Mouse (Mus musculus): ENCODE results near the gene Atp5k. TPM values are rescaled to one million over a fixed set of nuclear protein-coding genes. Genes with fewer than 3 reads are reported as not detected.

Atp5k gene
- polyA plus RNA-seq, 1 experiment, result 222 TPM

DNA sequence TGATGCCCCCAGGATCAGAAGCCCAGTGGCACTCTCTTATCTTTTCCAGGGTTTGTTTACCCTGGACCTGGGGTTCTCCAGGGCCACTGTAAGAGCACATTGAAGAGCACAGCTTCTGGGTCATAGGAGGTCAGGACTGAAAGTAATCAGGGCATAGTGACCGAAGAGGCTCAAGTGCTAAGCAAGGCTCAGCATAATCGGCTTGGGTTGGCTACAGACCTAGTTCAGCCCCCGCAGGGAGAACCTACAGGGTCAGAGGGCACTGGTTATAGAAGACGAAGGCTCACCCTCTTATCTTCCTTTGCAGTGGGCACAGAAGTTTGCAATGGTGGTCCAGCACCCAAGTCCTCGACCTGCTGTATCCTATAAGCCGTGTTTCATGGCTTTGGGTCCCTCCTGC is 3.1 kb downstream of the Atp5k start:
- Histone ChIP-seq H3K4me1 (ENCODE audit: control insufficient read depth, insufficient read depth, low read length) (peaks cover 4% of the 10 kb centered on the region; the same call in 1 of the 2 replicates), H3K27ac (ENCODE audit: insufficient read depth, low read depth, low read length) (no peak overlapping the region), H3K4me3 (ENCODE audit: insufficient read depth, low read length) (no peak overlapping the region)
- TF ChIP-seq POLR2A (IDR thresholded peaks at IDR 0.05; ENCODE audit: borderline replicate concordance, low read depth, low read length) (no peak), CTCF (IDR thresholded peaks at IDR 0.05; ENCODE audit: low read depth, low read length) (no peak)

DNA sequence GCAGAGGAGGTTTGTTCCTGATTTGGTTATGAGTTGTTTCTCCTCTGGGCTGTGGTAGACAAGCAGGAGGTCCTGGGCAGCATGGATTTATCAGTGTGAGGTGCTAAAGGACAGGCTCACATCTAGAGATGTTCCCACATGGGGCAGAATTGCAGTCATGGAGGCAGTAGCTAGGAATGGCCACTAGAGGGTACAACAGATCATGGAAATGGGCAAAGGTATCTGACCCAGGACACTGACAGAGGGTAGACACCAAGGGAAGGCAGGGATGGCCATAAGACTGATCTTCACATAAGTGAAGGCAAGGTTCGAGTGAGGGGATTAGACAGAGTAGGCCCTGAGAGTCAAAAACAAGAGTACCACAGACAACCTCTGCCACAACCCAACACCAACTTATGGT is 7.1 kb downstream of the Atp5k start:
- Histone ChIP-seq H3K4me3 (ENCODE audit: insufficient read depth, low read length) (no peak overlapping the region), H3K27ac (ENCODE audit: insufficient read depth, low read depth, low read length) (no peak overlapping the region), H3K4me1 (ENCODE audit: control insufficient read depth, insufficient read depth, low read length) (no peaks in the 10 kb centered on the region)
- TF ChIP-seq CTCF (IDR thresholded peaks at IDR 0.05; ENCODE audit: low read depth, low read length) (peak; percentile 51; the same call in 1 of the 2 replicates), POLR2A (IDR thresholded peaks at IDR 0.05; ENCODE audit: borderline replicate concordance, low read depth, low read length) (no peak)

DNA sequence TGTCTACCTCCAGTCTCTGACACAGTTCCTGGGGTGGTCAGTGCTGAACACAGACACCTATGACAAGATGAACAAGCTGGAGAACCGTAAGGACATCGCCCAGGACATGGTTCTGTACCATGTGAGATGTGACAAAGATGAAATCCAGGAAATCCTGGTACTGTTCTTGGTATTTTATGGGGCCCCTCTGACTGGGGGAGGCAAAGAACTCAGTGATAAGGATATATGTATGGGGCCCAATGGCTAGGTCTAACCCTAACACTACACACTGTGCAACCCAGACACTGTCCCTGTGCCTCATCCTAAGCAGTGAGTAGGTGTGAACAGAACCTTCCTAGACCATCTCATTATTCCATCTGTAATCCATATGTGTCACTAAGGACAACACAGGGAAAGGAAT is 10.8 kb downstream of the Atp5k start:
- TF ChIP-seq POLR2A (IDR thresholded peaks at IDR 0.05; ENCODE audit: borderline replicate concordance, low read depth, low read length) (no peak), CTCF (IDR thresholded peaks at IDR 0.05; ENCODE audit: low read depth, low read length) (no peak)
- Histone ChIP-seq H3K4me3 (ENCODE audit: insufficient read depth, low read length) (no peak overlapping the region), H3K4me1 (ENCODE audit: control insufficient read depth, insufficient read depth, low read length) (0 out of 2 replicates have a peak, but pooled peaks cover 2% of the 10 kb centered on the region), H3K27ac (ENCODE audit: insufficient read depth, low read depth, low read length) (no peak overlapping the region)

DNA sequence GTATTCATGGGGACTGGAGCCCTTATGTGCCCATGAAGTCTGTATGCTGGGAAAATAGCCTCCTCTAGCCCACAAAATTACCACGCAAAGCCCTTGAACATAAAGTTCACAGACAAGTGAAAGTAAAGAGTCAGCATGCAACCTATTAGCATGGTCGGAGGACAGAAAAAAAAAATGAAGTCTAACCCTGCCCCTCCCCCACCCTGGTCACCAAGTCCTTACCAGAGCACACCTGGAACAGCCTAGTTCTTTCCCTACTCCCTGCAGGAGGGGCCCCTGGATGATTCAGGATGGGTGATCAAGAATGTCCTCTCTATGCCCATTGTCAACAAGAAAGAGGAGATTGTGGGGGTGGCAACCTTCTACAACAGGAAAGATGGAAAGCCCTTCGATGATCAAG is 11.5 kb downstream of the Atp5k start:
- no peak for TF ChIP-seq POLR2A (IDR thresholded peaks at IDR 0.05; ENCODE audit: borderline replicate concordance, low read depth, low read length)
- TF ChIP-seq CTCF (IDR thresholded peaks at IDR 0.05; ENCODE audit: low read depth, low read length), result no peak
- Histone ChIP-seq H3K4me1 (ENCODE audit: control insufficient read depth, insufficient read depth, low read length) (0 out of 2 replicates have a peak, but pooled peaks cover 2% of the 10 kb centered on the region), H3K4me3 (ENCODE audit: insufficient read depth, low read length) (no peak overlapping the region)

DNA sequence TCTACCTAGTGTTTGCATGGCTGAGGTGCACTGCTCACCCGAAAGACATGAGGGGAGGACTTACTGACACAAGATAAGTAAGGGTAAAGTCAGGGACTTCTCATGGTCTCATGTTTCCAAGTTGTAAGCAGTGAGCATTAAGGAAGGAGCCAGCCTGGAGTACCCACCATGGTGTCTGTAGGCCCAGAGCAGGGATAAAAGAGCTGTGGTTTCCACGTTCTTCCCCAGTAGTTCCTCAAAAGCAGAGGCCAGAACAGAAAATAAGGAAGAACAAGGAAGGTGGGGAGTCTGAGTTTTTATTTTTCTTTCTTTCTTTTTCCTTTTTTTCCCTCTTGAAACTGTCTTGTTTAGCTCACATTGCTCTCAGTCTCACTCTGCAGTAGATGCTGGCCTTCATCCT is 19.5 kb downstream of the Atp5k start:
- Histone ChIP-seq H3K4me3 (ENCODE audit: insufficient read depth, low read length) (no peak overlapping the region), H3K27ac (ENCODE audit: insufficient read depth, low read depth, low read length) (peak overlapping the region; percentile 54), H3K4me1 (ENCODE audit: control insufficient read depth, insufficient read depth, low read length) (peaks cover 22% of the 10 kb centered on the region)
- TF ChIP-seq CTCF (IDR thresholded peaks at IDR 0.05; ENCODE audit: low read depth, low read length), result no peak
- TF ChIP-seq POLR2A (IDR thresholded peaks at IDR 0.05; ENCODE audit: borderline replicate concordance, low read depth, low read length), result no peak

More for the DNA sequence above, 11.5 kb downstream of the Atp5k start:
- H3K27ac ChIP-seq (ENCODE audit: insufficient read depth, low read depth, low read length), result no peak overlapping the region

DNA sequence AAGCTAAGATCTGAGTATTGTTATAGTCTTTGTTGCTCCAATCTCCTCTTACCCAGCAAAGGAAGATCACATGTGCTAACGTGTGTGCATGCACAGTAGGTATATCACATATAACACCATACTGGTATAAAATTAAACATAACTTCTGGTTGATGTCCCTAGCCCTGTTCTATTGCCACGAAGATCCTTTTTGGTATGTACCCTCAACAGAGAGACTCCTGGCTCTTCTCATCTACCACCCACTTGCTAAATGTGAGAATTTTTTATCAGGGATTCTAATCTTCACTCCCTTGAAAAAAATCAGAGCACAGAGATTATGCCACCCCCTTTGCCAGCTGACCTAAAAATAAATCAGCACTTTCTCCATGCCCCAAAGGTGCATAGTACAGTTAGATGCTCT is 27.3 kb downstream of the Atp5k start:
- no peak overlapping the region for H3K4me3 ChIP-seq (ENCODE audit: insufficient read depth, low read length)
- no peak for TF ChIP-seq CTCF (IDR thresholded peaks at IDR 0.05; ENCODE audit: low read depth, low read length)
- no peak for TF ChIP-seq POLR2A (IDR thresholded peaks at IDR 0.05; ENCODE audit: borderline replicate concordance, low read depth, low read length)
- peaks cover 20% of the 10 kb centered on the region for H3K4me1 ChIP-seq (ENCODE audit: control insufficient read depth, insufficient read depth, low read length)
- H3K27ac ChIP-seq (ENCODE audit: insufficient read depth, low read depth, low read length), result peak overlapping the region; percentile 97

DNA sequence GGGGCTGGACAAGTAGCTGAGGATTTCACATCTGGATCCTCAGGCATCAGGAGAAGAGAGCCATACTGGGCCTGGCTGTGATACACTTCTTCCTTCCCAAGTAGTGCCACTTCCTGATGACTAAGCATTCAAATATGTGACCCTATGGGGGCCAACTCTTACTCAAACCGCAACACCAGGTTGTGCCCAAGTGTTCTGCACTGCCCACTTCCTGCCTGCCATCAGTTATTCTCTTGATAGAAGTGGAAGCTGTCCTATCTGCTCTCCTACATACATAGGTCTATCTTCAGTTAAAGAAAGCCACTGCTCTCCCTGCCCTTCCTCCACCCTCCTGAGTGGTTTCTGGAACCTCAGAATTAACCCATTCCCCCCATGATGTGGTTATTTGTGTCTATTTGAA is 28.8 kb downstream of the Atp5k start:
- Histone ChIP-seq H3K4me3 (ENCODE audit: insufficient read depth, low read length) (no peak overlapping the region), H3K4me1 (ENCODE audit: control insufficient read depth, insufficient read depth, low read length) (peaks cover 18% of the 10 kb centered on the region), H3K27ac (ENCODE audit: insufficient read depth, low read depth, low read length) (peak overlapping the region; percentile 97)
- TF ChIP-seq POLR2A (IDR thresholded peaks at IDR 0.05; ENCODE audit: borderline replicate concordance, low read depth, low read length) (no peak), CTCF (IDR thresholded peaks at IDR 0.05; ENCODE audit: low read depth, low read length) (no peak)

DNA sequence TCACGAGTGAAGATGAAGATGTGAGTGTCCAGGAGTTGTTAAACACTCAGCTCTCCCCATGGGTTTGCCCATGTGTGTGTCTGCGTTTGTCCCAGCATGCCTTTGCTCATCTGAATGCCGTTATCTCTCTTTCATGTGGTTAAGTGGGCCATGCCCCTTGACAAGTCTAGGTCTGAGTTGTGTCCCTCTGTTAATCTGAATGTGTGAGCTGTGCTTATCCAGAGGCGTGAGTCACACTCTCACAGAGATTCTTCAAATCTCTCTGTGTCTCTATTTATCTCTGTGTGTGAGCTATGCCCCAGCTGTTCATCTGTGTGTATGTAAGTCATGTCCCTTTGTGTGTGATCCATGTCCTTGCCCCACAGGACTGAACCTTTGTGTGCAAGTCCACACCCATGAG is 30.8 kb downstream of the Atp5k start:
- Histone ChIP-seq H3K27ac (ENCODE audit: insufficient read depth, low read depth, low read length) (no peak overlapping the region), H3K4me3 (ENCODE audit: insufficient read depth, low read length) (no peak overlapping the region), H3K4me1 (ENCODE audit: control insufficient read depth, insufficient read depth, low read length) (peaks cover 24% of the 10 kb centered on the region)
- TF ChIP-seq CTCF (IDR thresholded peaks at IDR 0.05; ENCODE audit: low read depth, low read length) (no peak), POLR2A (IDR thresholded peaks at IDR 0.05; ENCODE audit: borderline replicate concordance, low read depth, low read length) (no peak)

DNA sequence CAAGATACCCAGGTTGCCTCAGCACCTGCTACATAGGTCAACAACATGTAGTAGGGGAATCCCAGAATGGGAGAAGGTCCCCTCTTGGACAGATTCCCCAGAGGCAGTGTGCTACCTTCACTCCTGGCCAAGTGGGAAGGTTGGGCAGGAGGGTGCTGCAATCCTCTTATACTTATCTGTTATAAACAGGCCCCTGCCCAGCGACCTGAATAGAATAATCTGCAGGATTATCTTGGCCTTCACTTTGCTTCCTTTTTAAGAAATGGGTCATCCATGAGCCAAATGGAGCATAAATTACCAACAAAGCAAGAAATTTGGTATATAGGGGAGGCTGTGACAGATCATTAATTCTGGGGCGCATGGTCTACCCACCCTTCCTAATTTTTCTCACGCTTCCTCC is 44.5 kb downstream of the Atp5k start:
- Histone ChIP-seq H3K4me1 (ENCODE audit: control insufficient read depth, insufficient read depth, low read length) (peaks cover 22% of the 10 kb centered on the region), H3K4me3 (ENCODE audit: insufficient read depth, low read length) (no peak overlapping the region), H3K27ac (ENCODE audit: insufficient read depth, low read depth, low read length) (no peak overlapping the region)
- TF ChIP-seq POLR2A (IDR thresholded peaks at IDR 0.05; ENCODE audit: borderline replicate concordance, low read depth, low read length) (no peak), CTCF (IDR thresholded peaks at IDR 0.05; ENCODE audit: low read depth, low read length) (no peak)

DNA sequence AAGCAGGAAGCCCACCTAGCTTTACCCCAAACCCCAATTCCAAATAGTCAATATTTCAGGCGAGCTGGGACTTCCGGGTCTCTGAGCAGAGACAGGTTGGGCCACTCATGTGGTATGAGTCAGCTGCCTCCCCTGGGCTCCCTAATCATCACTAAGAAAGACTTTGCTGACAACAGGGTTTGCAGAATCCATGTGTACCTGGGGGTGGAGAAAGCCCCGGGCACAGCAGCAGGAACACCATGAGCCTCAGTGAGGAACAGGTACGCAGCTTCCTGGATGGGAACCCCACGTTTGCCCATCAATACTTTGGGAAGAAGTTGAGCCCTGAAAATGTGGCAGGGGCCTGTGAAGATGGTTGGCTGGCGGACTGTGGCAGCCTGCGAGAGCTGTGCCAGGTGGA is 46.0 kb downstream of the Atp5k start, which contains the start of gene Pde6b:
Pde6b (plus strand) TSS at position 191 of the 400 bp plus-strand sequence.
- TF ChIP-seq CTCF (IDR thresholded peaks at IDR 0.05; ENCODE audit: low read depth, low read length) (no peak), POLR2A (IDR thresholded peaks at IDR 0.05; ENCODE audit: borderline replicate concordance, low read depth, low read length) (no peak)
- H3K4me1 ChIP-seq (ENCODE audit: control insufficient read depth, insufficient read depth, low read length), result peaks cover 15% of the 10 kb centered on the region

DNA sequence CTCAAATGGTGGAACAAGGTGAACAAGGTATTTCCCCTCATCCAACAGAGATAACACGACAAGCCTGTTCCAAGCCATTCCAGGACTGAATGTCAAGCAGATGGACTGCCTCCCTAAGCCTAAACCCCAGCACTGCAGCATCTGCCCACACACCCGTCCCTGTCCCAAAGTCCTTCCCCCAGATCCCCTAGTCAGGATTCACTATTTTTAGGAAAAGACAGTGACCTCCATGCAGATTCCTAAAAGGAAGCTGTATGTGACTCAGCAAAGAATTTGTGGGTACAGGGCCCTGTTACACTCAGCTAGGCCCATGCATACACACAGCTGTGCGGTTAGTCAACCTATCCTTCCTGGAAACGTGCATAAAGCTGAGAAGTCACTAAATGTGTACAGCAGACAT is 47.8 kb downstream of the Atp5k start:
- peaks cover 11% of the 10 kb centered on the region for H3K4me1 ChIP-seq (ENCODE audit: control insufficient read depth, insufficient read depth, low read length)
- H3K27ac ChIP-seq (ENCODE audit: insufficient read depth, low read depth, low read length), result no peak overlapping the region
- TF ChIP-seq POLR2A (IDR thresholded peaks at IDR 0.05; ENCODE audit: borderline replicate concordance, low read depth, low read length) (no peak), CTCF (IDR thresholded peaks at IDR 0.05; ENCODE audit: low read depth, low read length) (no peak)
- H3K4me3 ChIP-seq (ENCODE audit: insufficient read depth, low read length), result no peak overlapping the region

More for the DNA sequence above, 46.0 kb downstream of the Atp5k start, which contains the start of gene Pde6b:
- H3K27ac ChIP-seq (ENCODE audit: insufficient read depth, low read depth, low read length), result no peak within 1 kb of the TSS
- no peak within 1 kb of the TSS for H3K4me3 ChIP-seq (ENCODE audit: insufficient read depth, low read length)

Data from bone marrow macrophage, adult 2 months (primary cell).